Mouse (Mus musculus) cerebellum, adult 2 months (tissue): ENCODE measurements around the gene Med16.
"Not testable (repeated sequence)": the region's sequence is repeated elsewhere in the genome, so short reads cannot be mapped to it uniquely, and the experiment has no call there.

Experiments
- CTCF ChIP-seq: fragments of 200-500 bp; IDR thresholded peaks from 2 replicates; pipeline ENCODE4 v1.5.1; 2011; ENCODE audit warnings: low read depth, mild to moderate bottlenecking, control low read depth, low read length, moderate library complexity, borderline replicate concordance; ENCODE audit not compliant: insufficient read depth
- POLR2A ChIP-seq: fragments of 200-500 bp; IDR thresholded peaks from 2 replicates; pipeline ENCODE4 v1.6.1; 2011; ENCODE audit warnings: low read length, control low read depth, borderline replicate concordance; ENCODE audit not compliant: insufficient read depth

- TF ChIP-seq CTCF, result peak; percentile 74
- not testable (repeated sequence) for TF ChIP-seq POLR2A
Measured at GRCm38 (mm10) chr10:79892451-79893118, 16.1 kb downstream of the Med16 start.
